Mouse (Mus musculus) midbrain, embryonic 11.5 days (tissue): ENCODE results near the gene Kif11. TPM values are rescaled to one million over a fixed set of nuclear protein-coding genes. Genes with fewer than 3 reads are reported as not detected.

Experiments used
- ATAC-seq: fragments of 200-750 bp; cut with Nextera tagmentation; 2 replicates; pipeline ENCODE4 v1.8.0; 2017; ENCODE audit warnings: moderate TSS enrichment, moderate library complexity; ENCODE audit not compliant: low FRiP score
- DNase-seq: peaks from one replicate; pipeline ENCODE4 v3.0.0; 2015; ENCODE audit warnings: low spot score; ENCODE audit errors: missing footprints
- H3K27ac ChIP-seq: fragments of 300-500 bp; sonication (generic); 2 replicates; pipeline ENCODE4 v1.5.1; 2014; ENCODE audit warnings: low read depth, low read length
- H3K27me3 ChIP-seq: fragments of 300-500 bp; sonication (generic); 2 replicates; pipeline ENCODE4 v1.6.1; 2014; ENCODE audit warnings: mild to moderate bottlenecking, low read length, moderate library complexity, mixed read lengths; ENCODE audit not compliant: control insufficient read depth, insufficient read depth
- H3K36me3 ChIP-seq: fragments of 300-500 bp; sonication (generic); 2 replicates; pipeline ENCODE4 v1.6.1; 2014; ENCODE audit warnings: mild to moderate bottlenecking, low read length, moderate library complexity, mixed read lengths; ENCODE audit not compliant: control insufficient read depth, insufficient read depth
- H3K4me1 ChIP-seq: fragments of 300-500 bp; sonication (generic); 2 replicates; pipeline ENCODE4 v1.6.1; 2014; ENCODE audit warnings: low read length; ENCODE audit not compliant: control insufficient read depth, insufficient read depth
- H3K4me2 ChIP-seq: fragments of 300-500 bp; sonication (generic); 2 replicates; pipeline ENCODE4 v1.6.1; 2014; ENCODE audit warnings: mild to moderate bottlenecking, moderate library complexity
- H3K4me3 ChIP-seq: fragments of 300-500 bp; sonication (generic); 2 replicates; pipeline ENCODE4 v1.5.1; 2014; ENCODE audit warnings: low read depth, low read length
- H3K9ac ChIP-seq: fragments of 300-500 bp; sonication (generic); 2 replicates; pipeline ENCODE4 v1.6.1; 2014; ENCODE audit warnings: low read length
- H3K9me3 ChIP-seq: fragments of 300-500 bp; sonication (generic); 2 replicates; pipeline ENCODE4 v1.6.1; 2016; ENCODE audit warnings: low read length; ENCODE audit not compliant: control insufficient read depth
- WGBS: fragments of 180-500 bp; shearing (Covaris S2); extraction: QIAGEN DNeasy Blood & Tissue Kit; methylation state at CpG from one replicate; pipeline ENCODE4 v1.1.7; 2014; 5-methylcytosine and 5-hydroxymethylcytosine counted together
- polyA plus RNA-seq: library from polyadenylated mRNA; unstranded; fragments of >200 nt; fragmentation: Nextera tagmentation; extraction: Ambion mirVana; gene quantifications from 2 replicates; pipeline ENCODE4 v1.2.1, GENCODE M21; 2014

The Kif11 gene
- polyA plus RNA-seq, 1 experiment from 2014 or later = 97.6 TPM

DNA sequence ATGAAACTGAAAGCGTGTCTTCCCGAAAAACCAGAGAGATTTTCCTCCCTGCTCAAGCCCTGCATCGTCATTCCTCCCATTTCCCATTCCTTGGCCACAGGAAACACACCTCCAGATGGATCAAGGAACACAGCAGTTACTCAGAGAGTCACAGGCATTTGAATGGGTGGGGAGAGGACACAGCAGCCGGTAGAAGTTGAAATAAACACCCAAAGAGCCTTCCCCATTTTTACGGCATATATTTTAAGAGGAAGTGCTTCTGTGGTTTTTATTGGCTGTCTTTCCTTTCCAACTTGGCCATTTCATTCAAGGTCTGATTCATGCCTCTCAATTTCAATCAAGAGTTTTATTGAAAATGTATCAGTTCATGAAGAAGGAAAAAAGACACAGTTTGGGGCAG, 72.0 kb downstream of the Kif11 start:
- H3K4me3 ChIP-seq = no peak overlapping the region
- H3K9me3 ChIP-seq = no peaks in the 10 kb centered on the region
- no peak for ATAC-seq
- no peak overlapping the region for H3K9ac ChIP-seq
- no peak overlapping the region for H3K27ac ChIP-seq
- no peaks in the 10 kb centered on the region for H3K27me3 ChIP-seq
- no peak for DNase-seq
- no peak overlapping the region for H3K4me2 ChIP-seq
- H3K4me1 ChIP-seq = no peaks in the 10 kb centered on the region
- 82% methylated on average over 5 of the region's 5 CpGs for WGBS
- no peaks in the 10 kb centered on the region for H3K36me3 ChIP-seq

- Histone ChIP-seq H3K36me3 (no peaks in the 10 kb centered on the region), H3K9me3 (no peaks in the 10 kb centered on the region), H3K27me3 (no peaks in the 10 kb centered on the region), H3K4me3 (no peak overlapping the region), H3K4me2 (no peak overlapping the region), H3K9ac (no peak overlapping the region), H3K27ac (no peak overlapping the region), H3K4me1 (no peaks in the 10 kb centered on the region)
- 93% methylated on average over 3 of the region's 3 CpGs for WGBS
- ATAC-seq (no peak), DNase-seq (no peak)
These were observed 73.0 kb downstream of the Kif11 start for GRCm38 (mm10) chr19:37449246-37449645.

DNA sequence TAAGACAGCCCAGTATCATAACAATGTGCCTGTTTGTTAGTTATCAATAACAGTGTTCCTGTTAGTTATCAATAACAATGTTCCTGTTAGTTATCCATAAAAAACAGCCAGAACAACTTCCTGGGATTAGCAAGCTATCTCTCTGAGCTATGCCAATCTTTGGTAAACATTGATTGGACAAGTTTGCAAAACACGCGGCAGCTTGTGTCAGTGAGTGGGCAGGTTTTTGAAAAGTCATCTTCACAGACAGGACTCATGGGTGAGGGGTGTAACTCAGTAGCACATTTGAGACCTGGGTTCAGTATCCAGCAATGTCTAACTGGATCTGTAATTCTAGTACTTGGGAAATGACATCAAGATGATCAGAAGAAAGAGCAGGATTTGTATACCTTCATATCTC, 79.3 kb downstream of the Kif11 start:
- Histone ChIP-seq H3K9ac (no peak overlapping the region), H3K36me3 (no peaks in the 10 kb centered on the region), H3K27ac (no peak overlapping the region), H3K4me2 (no peak overlapping the region), H3K27me3 (no peaks in the 10 kb centered on the region), H3K4me1 (no peaks in the 10 kb centered on the region), H3K9me3 (no peaks in the 10 kb centered on the region; the same call in 1 of the 2 replicates), H3K4me3 (no peak overlapping the region)
- ATAC-seq (no peak), DNase-seq (no peak)
- WGBS = 93% methylated on average over 2 of the region's 2 CpGs

- Histone ChIP-seq H3K9ac (no peak overlapping the region), H3K4me3 (no peak overlapping the region)
- WGBS = 100% methylated on average over 1 of the region's 1 CpGs
These were observed 79.8 kb downstream of the Kif11 start for GRCm38 (mm10) chr19:37455961-37456360.

DNA sequence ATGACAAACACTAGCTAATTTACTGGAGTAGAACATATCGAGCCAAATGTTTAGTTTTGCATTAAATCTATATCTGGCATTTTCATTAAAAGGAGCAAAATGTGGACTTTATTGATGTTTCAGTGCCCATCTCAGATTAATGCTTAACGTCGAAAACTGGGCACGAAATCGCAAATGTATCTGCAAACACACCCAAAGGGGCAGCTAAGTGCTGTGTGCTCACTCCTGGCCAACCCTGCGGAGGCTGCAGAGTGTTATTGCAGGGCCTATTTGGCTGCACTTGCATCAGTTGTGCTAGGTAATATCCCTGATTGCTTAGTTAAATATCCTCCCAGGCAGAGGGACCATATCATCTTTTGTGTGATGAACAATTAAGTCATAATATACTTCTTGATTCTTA, 81.8 kb downstream of the Kif11 start:
- H3K36me3 ChIP-seq = no peaks in the 10 kb centered on the region
- H3K27ac ChIP-seq = no peak overlapping the region
- no peaks in the 10 kb centered on the region; the same call in 1 of the 2 replicates for H3K9me3 ChIP-seq
- DNase-seq = no peak
- no peaks in the 10 kb centered on the region for H3K27me3 ChIP-seq
- 87% methylated on average over 6 of the region's 6 CpGs for WGBS
- H3K9ac ChIP-seq = no peak overlapping the region
- H3K4me1 ChIP-seq = no peaks in the 10 kb centered on the region
- H3K4me3 ChIP-seq = no peak overlapping the region
- ATAC-seq = no peak
- no peak overlapping the region for H3K4me2 ChIP-seq

More at GRCm38 (mm10) chr19:37455961-37456360, 79.8 kb downstream of the Kif11 start:
- H3K27ac ChIP-seq = no peak overlapping the region
- H3K4me2 ChIP-seq = no peak overlapping the region
- H3K36me3 ChIP-seq = no peaks in the 10 kb centered on the region
- no peak for DNase-seq
- H3K9me3 ChIP-seq = no peaks in the 10 kb centered on the region; the same call in 1 of the 2 replicates
- no peaks in the 10 kb centered on the region for H3K4me1 ChIP-seq
- H3K27me3 ChIP-seq = no peaks in the 10 kb centered on the region
- ATAC-seq = no peak

DNA sequence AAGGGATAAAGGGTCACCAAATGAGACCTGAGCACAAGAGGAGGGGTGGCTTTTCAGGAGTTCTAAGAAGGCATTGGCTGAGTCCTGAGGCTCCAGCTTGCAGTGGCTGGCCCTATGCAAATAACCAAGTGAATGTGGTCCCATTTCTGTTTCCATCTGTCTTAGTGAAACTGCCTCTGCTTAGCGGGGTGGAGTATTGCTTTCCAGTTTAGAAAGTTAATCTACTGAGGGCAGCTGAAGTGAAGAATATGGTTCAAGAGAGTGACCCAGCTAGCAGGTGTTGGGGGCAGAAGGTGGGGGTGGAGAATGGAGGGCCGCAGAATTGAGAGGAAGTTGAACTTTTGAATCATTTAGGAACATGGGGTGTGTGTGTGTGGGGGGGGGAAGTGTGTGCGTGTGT, 90.2 kb downstream of the Kif11 start:
- Histone ChIP-seq H3K4me1 (no peaks in the 10 kb centered on the region), H3K36me3 (no peaks in the 10 kb centered on the region), H3K9me3 (no peaks in the 10 kb centered on the region), H3K27me3 (no peaks in the 10 kb centered on the region), H3K9ac (no peak overlapping the region), H3K4me2 (no peak overlapping the region), H3K27ac (no peak overlapping the region), H3K4me3 (no peak overlapping the region)
- WGBS = 83% methylated on average over 3 of the region's 3 CpGs
- DNase-seq = no peak
- no peak for ATAC-seq

DNA sequence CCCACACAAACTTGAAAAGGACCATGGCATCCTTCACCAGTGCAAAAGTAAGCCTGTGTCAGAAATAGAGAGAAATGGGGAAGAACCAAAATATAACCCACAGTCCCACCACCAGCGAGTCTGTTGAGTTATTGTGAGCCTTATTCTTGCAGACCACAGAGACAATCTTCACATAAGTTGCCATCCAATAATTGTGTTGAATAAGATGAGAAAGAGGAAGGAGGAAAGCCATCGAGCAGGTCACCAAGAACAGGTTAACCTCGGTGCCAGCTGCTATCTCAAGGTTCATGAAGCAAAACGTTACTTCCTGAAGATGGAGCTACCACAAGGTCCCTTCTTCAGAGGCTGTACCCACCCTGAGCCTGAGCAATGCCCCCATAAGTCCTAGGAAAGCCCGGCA, 90.8 kb downstream of the Kif11 start:
- no peaks in the 10 kb centered on the region for H3K9me3 ChIP-seq
- H3K27me3 ChIP-seq = no peaks in the 10 kb centered on the region
- H3K27ac ChIP-seq = no peak overlapping the region
- DNase-seq = no peak
- WGBS = 86% methylated on average over 5 of the region's 5 CpGs
- no peaks in the 10 kb centered on the region for H3K36me3 ChIP-seq
- ATAC-seq = no peak
- H3K4me1 ChIP-seq = no peaks in the 10 kb centered on the region
- no peak overlapping the region for H3K9ac ChIP-seq
- no peak overlapping the region for H3K4me2 ChIP-seq
- H3K4me3 ChIP-seq = no peak overlapping the region

DNA sequence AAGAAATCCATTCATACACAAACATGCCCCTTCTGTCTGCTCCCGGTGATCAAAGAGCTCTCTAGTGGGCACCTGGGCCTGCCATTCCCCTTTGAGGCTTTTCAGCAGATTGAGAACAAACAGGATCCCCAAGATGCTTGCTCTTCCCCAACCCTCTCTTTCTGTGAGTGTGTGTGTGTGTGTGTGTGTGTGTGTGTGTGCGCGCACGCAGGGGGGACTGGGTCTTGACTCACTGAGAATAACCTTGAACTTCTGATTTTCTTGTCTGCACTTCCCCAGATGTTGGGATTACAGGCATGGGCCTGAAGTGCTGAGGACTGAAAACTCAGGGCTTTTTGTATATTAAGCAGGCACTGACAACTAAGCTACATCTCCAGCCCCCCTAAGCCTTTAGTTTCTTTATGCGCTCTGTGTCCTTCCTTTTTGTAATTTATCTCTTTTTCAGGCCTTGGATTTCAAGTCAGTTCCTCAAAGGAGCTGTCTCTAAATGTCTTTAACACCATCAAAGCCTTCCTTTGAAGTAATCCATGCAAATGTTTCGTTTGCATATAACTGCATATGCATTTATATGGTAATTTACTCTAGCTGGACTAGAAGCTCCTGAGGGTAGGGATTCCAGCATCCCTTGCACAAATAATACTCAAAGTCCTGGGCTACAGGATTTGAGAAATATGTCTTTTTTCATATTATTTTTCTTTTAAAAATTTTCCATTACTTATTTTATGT, 92.8 kb downstream of the Kif11 start:
- Histone ChIP-seq H3K36me3 (no peaks in the 10 kb centered on the region), H3K4me3 (no peak overlapping the region), H3K9ac (no peak overlapping the region), H3K4me1 (no peaks in the 10 kb centered on the region), H3K27ac (no peak overlapping the region), H3K4me2 (no peak overlapping the region), H3K9me3 (no peaks in the 10 kb centered on the region), H3K27me3 (no peaks in the 10 kb centered on the region)
- WGBS = 73% methylated on average over 6 of the region's 6 CpGs
- DNase-seq (no peak), ATAC-seq (no peak)
